Mouse (Mus musculus): ENCODE results near the gene Kif1bp. TPM values are rescaled to one million over a fixed set of nuclear protein-coding genes. Genes with fewer than 3 reads are reported as not detected.
"Not testable (repeated sequence)": the region's sequence is repeated elsewhere in the genome, so short reads cannot be mapped to it uniquely, and the experiment has no call there.

Gene Kif1bp
- polyA plus RNA-seq, 1 experiment from 2014 or later = 28.3 TPM

DNA sequence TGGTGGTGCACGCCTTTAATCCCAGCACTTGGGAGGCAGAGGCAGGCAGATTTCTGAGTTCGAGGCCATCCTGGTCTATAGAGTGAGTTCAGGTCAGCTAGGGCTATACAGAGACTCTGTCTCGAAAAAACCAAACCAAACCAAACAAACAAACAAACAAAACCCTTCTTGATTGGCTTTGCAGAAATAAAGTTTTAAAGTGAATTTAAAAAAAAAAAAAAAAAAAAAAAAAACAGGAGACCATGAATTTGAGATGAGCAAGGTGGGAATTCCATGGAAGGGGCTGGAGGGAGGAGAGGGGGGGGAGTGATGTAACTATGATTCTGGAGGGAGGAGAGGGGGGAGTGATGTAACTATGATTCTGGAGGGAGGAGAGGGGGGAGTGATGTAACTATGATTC is 21.1 kb upstream of the Kif1bp start:
- H3K4me1 ChIP-seq (replicated peaks; ENCODE audit: control insufficient read depth, insufficient read depth, low read length); DNase-seq (ENCODE audit: low spot score); H3K27me3 ChIP-seq (replicated peaks; ENCODE audit: control insufficient read depth, insufficient read depth, low read length); H3K9me3 ChIP-seq (ENCODE audit: control insufficient read depth, low read length); H3K4me2 ChIP-seq; H3K27ac ChIP-seq (ENCODE audit: low read depth, low read length); H3K4me3 ChIP-seq (ENCODE audit: low read depth, low read length); ATAC-seq (replicated peaks; ENCODE audit: low FRiP score); H3K9ac ChIP-seq (ENCODE audit: low read depth, low read length): not testable (repeated sequence)
- 88% methylated on average over 3 of the region's 3 CpGs for WGBS
- peaks cover 27% of the 10 kb centered on the region for H3K36me3 ChIP-seq (ENCODE audit: control insufficient read depth, insufficient read depth, low read length)

DNA sequence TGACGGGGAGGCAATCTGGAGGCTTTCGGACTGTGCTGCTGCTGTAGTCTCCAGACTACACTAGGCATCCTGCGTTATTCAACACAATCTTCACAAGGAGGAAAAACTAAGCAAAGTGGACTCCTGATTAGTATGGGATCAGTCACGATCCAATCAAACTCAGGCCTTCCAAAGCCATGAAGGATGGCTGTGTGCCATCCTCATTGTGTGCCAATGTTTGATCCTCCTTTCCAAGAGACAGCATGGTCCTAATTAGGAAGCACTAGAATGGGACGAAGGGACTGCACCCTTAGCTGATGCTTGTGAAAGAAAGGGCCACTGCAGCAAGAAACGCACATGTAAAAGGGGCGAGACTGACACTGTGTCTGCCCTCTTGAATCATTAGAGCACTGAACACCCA is 14.2 kb upstream of the Kif1bp start:
- Histone ChIP-seq H3K9ac (ENCODE audit: low read depth, low read length) (no peak overlapping the region), H3K27ac (ENCODE audit: low read depth, low read length) (no peak overlapping the region), H3K27me3 (replicated peaks; ENCODE audit: control insufficient read depth, insufficient read depth, low read length) (no peaks in the 10 kb centered on the region), H3K4me3 (ENCODE audit: low read depth, low read length) (no peak overlapping the region), H3K4me2 (no peak overlapping the region), H3K9me3 (ENCODE audit: control insufficient read depth, low read length) (no peaks in the 10 kb centered on the region), H3K4me1 (replicated peaks; ENCODE audit: control insufficient read depth, insufficient read depth, low read length) (no peaks in the 10 kb centered on the region), H3K36me3 (ENCODE audit: control insufficient read depth, insufficient read depth, low read length) (peaks cover 67% of the 10 kb centered on the region)
- DNase-seq (ENCODE audit: low spot score) = no peak
- WGBS = 90% methylated on average over 7 of the region's 7 CpGs
- ATAC-seq (replicated peaks; ENCODE audit: low FRiP score) = no peak

DNA sequence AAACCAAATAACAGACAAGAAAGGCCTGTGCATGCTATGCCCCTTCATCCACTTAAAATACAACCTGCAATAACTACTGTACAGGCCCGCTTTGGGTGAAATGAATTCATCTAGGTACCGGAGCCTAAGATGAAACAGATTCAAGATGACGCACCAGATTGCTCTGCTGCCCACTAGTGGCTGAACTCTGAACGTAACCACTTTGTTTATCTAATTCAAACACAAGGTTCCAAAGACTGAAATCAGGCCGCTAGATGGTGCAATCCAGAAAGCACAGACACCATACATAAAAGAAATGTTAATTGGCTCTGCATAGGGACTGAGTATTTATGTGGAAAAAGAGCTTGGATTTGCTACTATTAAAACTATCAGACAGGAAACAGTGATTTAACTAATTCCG is 11.9 kb upstream of the Kif1bp start:
- Histone ChIP-seq H3K27ac (ENCODE audit: low read depth, low read length) (no peak overlapping the region), H3K4me1 (replicated peaks; ENCODE audit: control insufficient read depth, insufficient read depth, low read length) (no peaks in the 10 kb centered on the region), H3K36me3 (ENCODE audit: control insufficient read depth, insufficient read depth, low read length) (peaks cover 75% of the 10 kb centered on the region), H3K9me3 (ENCODE audit: control insufficient read depth, low read length) (no peaks in the 10 kb centered on the region), H3K4me2 (no peak overlapping the region), H3K4me3 (ENCODE audit: low read depth, low read length) (no peak overlapping the region), H3K27me3 (replicated peaks; ENCODE audit: control insufficient read depth, insufficient read depth, low read length) (no peaks in the 10 kb centered on the region), H3K9ac (ENCODE audit: low read depth, low read length) (no peak overlapping the region)
- WGBS = 50% methylated on average over 6 of the region's 6 CpGs
- ATAC-seq (replicated peaks; ENCODE audit: low FRiP score) = peak; percentile 57
- DNase-seq (ENCODE audit: low spot score) = no peak

DNA sequence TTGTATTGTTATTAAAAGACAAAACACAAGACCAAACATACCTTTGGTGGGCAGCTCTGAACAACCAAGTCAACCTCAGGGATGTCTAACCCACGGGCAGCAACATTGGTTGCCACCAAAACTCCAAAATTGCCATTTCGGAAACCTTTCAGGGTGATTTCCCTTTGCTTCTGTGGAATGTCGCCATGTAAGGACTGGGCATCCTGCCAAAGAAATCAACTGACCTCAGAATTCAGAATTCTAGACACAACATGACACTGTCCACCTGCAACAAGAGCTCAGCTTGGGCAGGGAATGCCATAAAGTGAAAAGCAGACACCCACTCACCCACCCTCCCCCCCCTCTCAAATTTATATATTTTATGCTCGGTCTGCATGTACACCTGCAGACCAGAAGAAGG is 10.4 kb upstream of the Kif1bp start:
- H3K4me1 ChIP-seq (replicated peaks; ENCODE audit: control insufficient read depth, insufficient read depth, low read length) = no peaks in the 10 kb centered on the region
- no peaks in the 10 kb centered on the region for H3K27me3 ChIP-seq (replicated peaks; ENCODE audit: control insufficient read depth, insufficient read depth, low read length)
- no peak overlapping the region for H3K4me2 ChIP-seq
- no peaks in the 10 kb centered on the region for H3K9me3 ChIP-seq (ENCODE audit: control insufficient read depth, low read length)
- H3K36me3 ChIP-seq (ENCODE audit: control insufficient read depth, insufficient read depth, low read length) = peaks cover 78% of the 10 kb centered on the region
- no peak overlapping the region for H3K4me3 ChIP-seq (ENCODE audit: low read depth, low read length)
- no peak for DNase-seq (ENCODE audit: low spot score)
- no peak for ATAC-seq (replicated peaks; ENCODE audit: low FRiP score)
- H3K27ac ChIP-seq (ENCODE audit: low read depth, low read length) = no peak overlapping the region
- 89% methylated on average over 4 of the region's 4 CpGs for WGBS
- no peak overlapping the region for H3K9ac ChIP-seq (ENCODE audit: low read depth, low read length)

DNA sequence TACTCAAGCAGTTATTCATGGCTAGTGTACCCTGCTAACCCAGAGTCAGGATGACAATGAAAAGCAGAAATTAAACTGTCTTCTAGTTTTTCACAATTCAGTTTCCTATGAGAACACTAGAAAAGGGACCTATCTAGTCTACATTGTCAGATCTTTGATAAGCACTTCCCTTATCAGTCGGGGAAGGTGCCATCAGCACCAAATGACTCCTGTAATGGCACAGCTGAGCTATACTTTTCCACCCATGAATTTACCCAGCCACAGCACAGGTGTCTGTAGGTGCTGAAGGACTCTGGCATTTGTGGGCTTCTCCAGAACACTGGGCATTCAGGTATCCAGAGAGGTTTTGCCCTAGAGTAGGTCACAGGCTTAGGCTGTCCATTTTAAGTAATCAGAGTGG is 5.0 kb upstream of the Kif1bp start:
- Histone ChIP-seq H3K4me2 (no peak overlapping the region), H3K4me1 (replicated peaks; ENCODE audit: control insufficient read depth, insufficient read depth, low read length) (0 out of 2 replicates have a peak, but pooled peaks cover 2% of the 10 kb centered on the region), H3K27ac (ENCODE audit: low read depth, low read length) (no peak overlapping the region), H3K36me3 (ENCODE audit: control insufficient read depth, insufficient read depth, low read length) (peaks cover 66% of the 10 kb centered on the region), H3K9ac (ENCODE audit: low read depth, low read length) (no peak overlapping the region), H3K9me3 (ENCODE audit: control insufficient read depth, low read length) (no peaks in the 10 kb centered on the region), H3K4me3 (ENCODE audit: low read depth, low read length) (no peak overlapping the region), H3K27me3 (replicated peaks; ENCODE audit: control insufficient read depth, insufficient read depth, low read length) (no peaks in the 10 kb centered on the region)
- 56% methylated on average over 1 of the region's 1 CpGs for WGBS
- ATAC-seq (replicated peaks; ENCODE audit: low FRiP score) = no peak
- no peak for DNase-seq (ENCODE audit: low spot score)

DNA sequence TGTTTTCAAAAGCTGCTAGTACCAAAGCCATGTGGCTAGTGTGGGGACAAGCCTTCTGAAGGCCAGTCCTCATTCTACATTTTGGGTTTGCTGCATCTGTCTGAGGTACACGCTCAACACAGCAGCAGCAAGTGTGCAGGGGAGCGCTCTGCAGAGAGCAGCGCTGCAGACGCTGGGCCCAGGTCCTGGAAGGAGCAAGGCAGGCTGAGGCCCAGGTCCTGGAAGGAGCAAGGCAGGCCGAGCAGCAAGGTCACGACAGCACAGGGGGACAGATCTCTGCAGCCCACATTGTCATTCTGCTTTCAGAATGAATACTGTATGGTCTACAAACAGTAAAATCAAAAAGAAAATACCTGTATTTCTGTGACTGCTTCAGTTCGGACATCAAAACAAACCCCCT is 4.4 kb upstream of the Kif1bp start:
- 78% methylated on average over 7 of the region's 7 CpGs for WGBS
- ATAC-seq (replicated peaks; ENCODE audit: low FRiP score) = no peak
- no peaks in the 10 kb centered on the region for H3K27me3 ChIP-seq (replicated peaks; ENCODE audit: control insufficient read depth, insufficient read depth, low read length)
- H3K27ac ChIP-seq (ENCODE audit: low read depth, low read length) = no peak overlapping the region
- H3K4me2 ChIP-seq = no peak overlapping the region
- no peak overlapping the region for H3K4me3 ChIP-seq (ENCODE audit: low read depth, low read length)
- H3K36me3 ChIP-seq (ENCODE audit: control insufficient read depth, insufficient read depth, low read length) = peaks cover 63% of the 10 kb centered on the region
- H3K9me3 ChIP-seq (ENCODE audit: control insufficient read depth, low read length) = no peaks in the 10 kb centered on the region
- H3K4me1 ChIP-seq (replicated peaks; ENCODE audit: control insufficient read depth, insufficient read depth, low read length) = 0 out of 2 replicates have a peak, but pooled peaks cover 2% of the 10 kb centered on the region
- no peak overlapping the region for H3K9ac ChIP-seq (ENCODE audit: low read depth, low read length)
- no peak for DNase-seq (ENCODE audit: low spot score)

DNA sequence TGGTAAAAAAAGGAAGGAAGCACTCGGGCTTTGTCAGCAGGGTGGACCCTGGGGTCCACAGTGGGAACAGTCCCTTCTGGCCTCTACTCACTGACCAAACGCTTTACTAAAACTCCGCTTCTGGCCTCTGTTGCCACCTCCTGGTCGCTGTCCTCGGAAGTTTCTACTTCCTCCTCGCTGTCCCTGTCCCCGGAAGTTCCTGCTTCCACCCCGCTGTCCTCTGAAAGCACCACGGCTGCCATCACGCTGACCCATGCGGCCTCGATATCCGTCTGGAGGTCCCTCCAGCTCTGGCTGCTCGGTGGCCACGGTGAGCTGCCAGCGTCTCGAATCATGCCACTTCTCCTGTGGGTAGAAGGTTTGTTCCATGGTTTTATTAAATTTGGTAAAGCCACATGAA is 4.0 kb upstream of the Kif1bp start:
- ATAC-seq (replicated peaks; ENCODE audit: low FRiP score) = no peak
- no peak for DNase-seq (ENCODE audit: low spot score)
- no peak overlapping the region for H3K4me2 ChIP-seq
- H3K9ac ChIP-seq (ENCODE audit: low read depth, low read length) = no peak overlapping the region
- no peak overlapping the region for H3K27ac ChIP-seq (ENCODE audit: low read depth, low read length)
- 85% methylated on average over 17 of the region's 17 CpGs for WGBS
- peaks cover 4% of the 10 kb centered on the region for H3K4me1 ChIP-seq (replicated peaks; ENCODE audit: control insufficient read depth, insufficient read depth, low read length)
- peaks cover 59% of the 10 kb centered on the region for H3K36me3 ChIP-seq (ENCODE audit: control insufficient read depth, insufficient read depth, low read length)
- H3K27me3 ChIP-seq (replicated peaks; ENCODE audit: control insufficient read depth, insufficient read depth, low read length) = no peaks in the 10 kb centered on the region
- no peak overlapping the region for H3K4me3 ChIP-seq (ENCODE audit: low read depth, low read length)
- H3K9me3 ChIP-seq (ENCODE audit: control insufficient read depth, low read length) = no peaks in the 10 kb centered on the region

DNA sequence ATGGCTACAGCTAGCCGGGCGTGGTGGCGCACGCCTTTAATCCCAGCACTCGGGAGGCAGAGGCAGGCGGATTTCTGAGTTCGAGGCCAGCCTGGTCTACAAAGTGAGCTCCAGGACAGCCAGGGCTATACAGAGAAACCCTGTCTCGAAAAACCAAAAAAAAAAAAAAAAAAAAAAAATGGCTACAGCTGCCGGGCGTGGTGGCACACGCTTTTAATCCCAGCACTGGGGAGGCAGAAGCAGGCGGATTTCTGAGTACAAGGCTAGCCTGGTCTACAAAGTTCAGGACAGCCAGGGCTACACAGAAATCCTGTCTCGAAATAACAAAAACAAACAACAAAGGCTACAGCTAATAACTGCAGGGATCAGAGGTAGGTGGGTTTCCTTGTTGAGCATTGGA is 872 bp upstream of the Kif1bp start:
- Histone ChIP-seq H3K36me3 (ENCODE audit: control insufficient read depth, insufficient read depth, low read length) (peaks cover 37% of the 10 kb centered on the region), H3K4me2 (peak overlapping the region; percentile 47; the same call in 1 of the 2 replicates)
- not testable (repeated sequence) for H3K4me3 ChIP-seq (ENCODE audit: low read depth, low read length); H3K9me3 ChIP-seq (ENCODE audit: control insufficient read depth, low read length); ATAC-seq (replicated peaks; ENCODE audit: low FRiP score); H3K27ac ChIP-seq (ENCODE audit: low read depth, low read length); H3K9ac ChIP-seq (ENCODE audit: low read depth, low read length); H3K4me1 ChIP-seq (replicated peaks; ENCODE audit: control insufficient read depth, insufficient read depth, low read length); DNase-seq (ENCODE audit: low spot score); H3K27me3 ChIP-seq (replicated peaks; ENCODE audit: control insufficient read depth, insufficient read depth, low read length)
- 87% methylated on average over 12 of the region's 13 CpGs for WGBS

DNA sequence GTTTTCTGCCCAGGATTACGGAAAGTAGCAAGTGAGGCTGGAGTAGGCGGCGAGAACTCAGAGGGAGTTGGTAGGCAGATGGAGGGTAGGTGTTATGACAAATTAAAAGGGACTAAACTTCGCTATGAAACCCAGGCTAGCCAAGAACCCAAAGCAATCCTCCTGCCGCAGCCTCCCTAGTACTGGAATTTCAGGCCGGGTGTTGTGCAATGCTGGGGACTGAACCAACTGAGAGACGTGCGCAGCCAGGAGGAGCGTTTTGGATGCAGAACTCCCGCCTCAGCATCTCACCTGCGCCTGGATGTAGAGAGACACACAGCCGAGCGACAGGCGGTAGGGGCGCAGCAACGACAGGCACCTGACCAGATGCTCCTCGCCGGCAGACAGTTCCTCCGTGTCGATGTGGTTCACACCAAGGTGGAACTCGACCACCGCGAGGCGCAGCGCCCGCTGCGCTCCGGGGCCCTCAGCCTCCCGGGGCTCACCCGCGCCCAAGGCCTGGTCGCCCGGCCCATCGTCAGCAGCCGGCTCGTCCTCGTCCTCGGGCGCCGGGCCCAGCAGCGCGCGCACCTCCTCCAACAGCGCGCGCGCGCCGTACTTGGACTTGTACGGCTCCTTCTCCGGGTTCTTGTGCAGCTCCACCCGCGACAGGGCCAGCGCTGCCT is 452 bp downstream of the Kif1bp start:
- 2% methylated on average over 54 of the region's 54 CpGs for WGBS
- no peak for DNase-seq (ENCODE audit: low spot score)
- H3K27me3 ChIP-seq (replicated peaks; ENCODE audit: control insufficient read depth, insufficient read depth, low read length) = no peaks in the 10 kb centered on the region
- peak overlapping the region; percentile 90 for H3K4me2 ChIP-seq
- ATAC-seq (replicated peaks; ENCODE audit: low FRiP score) = peak; percentile 79
- no peaks in the 10 kb centered on the region for H3K9me3 ChIP-seq (ENCODE audit: control insufficient read depth, low read length)
- peaks cover 8% of the 10 kb centered on the region for H3K4me1 ChIP-seq (replicated peaks; ENCODE audit: control insufficient read depth, insufficient read depth, low read length)
- peak overlapping the region; percentile 72 for H3K9ac ChIP-seq (ENCODE audit: low read depth, low read length)
- peaks cover 27% of the 10 kb centered on the region for H3K36me3 ChIP-seq (ENCODE audit: control insufficient read depth, insufficient read depth, low read length)
- peak overlapping the region; percentile 92 for H3K4me3 ChIP-seq (ENCODE audit: low read depth, low read length)
- peak overlapping the region; percentile 23; the same call in 1 of the 2 replicates for H3K27ac ChIP-seq (ENCODE audit: low read depth, low read length)
